Mouse (Mus musculus): ENCODE measurements at regions not wholly inside any gene's neighbourhood (a gene's known extent, or its start where the extent isn't known, plus 50 kb on each side); places are given as distances from the start of the nearest gene placed in this dataset.

DNA sequence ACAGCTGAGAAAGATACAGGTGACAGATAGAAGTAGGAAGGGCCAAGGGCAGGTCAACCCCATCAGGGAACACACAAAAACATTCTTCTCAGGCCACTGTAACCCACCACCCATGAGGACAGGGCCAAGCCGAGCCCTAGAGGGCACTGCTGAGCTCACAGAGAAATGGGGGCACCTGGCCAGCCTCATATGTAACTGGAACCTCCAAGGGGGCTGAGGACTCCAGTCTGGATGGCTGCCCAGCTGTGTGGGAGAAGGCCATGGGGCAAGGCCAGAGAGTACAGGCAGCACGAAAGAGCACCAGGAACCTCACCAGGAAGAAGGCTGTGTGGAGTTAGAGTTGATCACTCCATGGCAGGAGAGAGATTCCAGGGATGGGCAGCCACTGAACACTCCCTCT, 64.6 kb upstream of the Zdhhc25 start:
- TF ChIP-seq KAT2A (conservative IDR thresholded peaks at IDR 0.05; ENCODE audit: low read depth, low read length), result no peak
- TF ChIP-seq CTCF (IDR thresholded peaks at IDR 0.05 in 2 of 3, conservative IDR thresholded peaks at IDR 0.05 in 1 of 3; ENCODE audit: control insufficient read depth in 1 of 3, insufficient read depth in 1 of 3, low read depth in 2 of 3, low read length in 3 of 3, poor library complexity in 1 of 3, severe bottlenecking in 1 of 3), result no peak
- no peak for TF ChIP-seq EP300 (IDR thresholded peaks at IDR 0.05; ENCODE audit: low read depth in 1 of 2, low read length in 2 of 2)
- TF ChIP-seq NRF1 (IDR thresholded peaks at IDR 0.05; ENCODE audit: insufficient read depth, low read depth, low read length, poor library complexity, severe bottlenecking), result no peak
- TF ChIP-seq GABPA (IDR thresholded peaks at IDR 0.05; ENCODE audit: low read depth, low read length), result no peak
- TF ChIP-seq ZNF384 (IDR thresholded peaks at IDR 0.05; ENCODE audit: low read depth, low read length), result no peak
- TF ChIP-seq MXI1 (IDR thresholded peaks at IDR 0.05; ENCODE audit: low read depth, low read length), result no peak
- TF ChIP-seq ZC3H11A (IDR thresholded peaks at IDR 0.05; ENCODE audit: low read depth, low read length), result no peak
- no peak for TF ChIP-seq GATA1 (IDR thresholded peaks at IDR 0.05; ENCODE audit: low read depth, low read length)
- TF ChIP-seq POLR2A (IDR thresholded peaks at IDR 0.05; ENCODE audit: control insufficient read depth in 1 of 2, insufficient read depth in 1 of 2, low read depth in 1 of 2, low read length in 2 of 2, poor library complexity in 1 of 2), result no peak
- TF ChIP-seq MAFK (IDR thresholded peaks at IDR 0.05; ENCODE audit: borderline replicate concordance, low read depth, low read length), result no peak
- TF ChIP-seq ZMIZ1 (IDR thresholded peaks at IDR 0.05; ENCODE audit: low read depth, low read length), result no peak
- TF ChIP-seq TBP (IDR thresholded peaks at IDR 0.05; ENCODE audit: low read depth, low read length), result no peak
- TF ChIP-seq BHLHE40 (IDR thresholded peaks at IDR 0.05; ENCODE audit: borderline replicate concordance, low read depth, low read length), result no peak
